In the genomic region with DNA sequence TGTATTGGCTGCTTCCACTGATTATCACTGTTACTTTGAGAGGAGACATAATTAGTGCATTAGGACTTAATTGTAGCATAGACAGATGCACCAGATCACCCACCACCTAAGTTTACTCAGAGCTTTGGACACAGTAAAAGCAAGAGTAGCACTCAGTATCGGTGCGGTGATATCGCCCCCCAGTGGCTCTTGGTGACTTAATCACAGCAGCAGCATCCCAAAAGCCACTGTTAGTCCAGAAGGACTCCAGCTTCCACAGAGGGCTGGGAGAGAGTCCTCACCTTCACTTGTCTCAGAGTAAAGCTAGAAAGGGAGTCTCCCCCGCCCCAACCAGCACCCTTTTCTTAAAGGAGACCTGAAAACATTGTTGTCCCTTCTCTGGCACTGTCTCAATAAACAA, we compare ENCODE assay signal across 9 mouse cellular contexts. TPM values are rescaled to one million over a fixed set of nuclear protein-coding genes. Genes with fewer than 3 reads are reported as not detected.
DNase-seq lines count a peak whose midpoint lies in the region; ATAC-seq and TF ChIP-seq lines count a peak whose summit lies in the region.
"Had no signal": no experiment of that assay in that cellular context is flagged by ENCODE, and none has a peak within 500 bp of the region (broad histone marks: within the 10 kb centered on the region; RNA-seq: fewer than 3 reads in every experiment).

No protein-coding gene starts in this region.

- H3K9me3 ChIP-seq in forebrain, postnatal 0 days (ENCODE audit: low read length) = no peaks in the 10 kb centered on the region
- no peaks in the 10 kb centered on the region for H3K9me3 ChIP-seq in intestine, embryonic 15.5 days
- H3K9me3 ChIP-seq in neural tube, embryonic 14.5 days (ENCODE audit: control insufficient read depth, low read length) = no peaks in the 10 kb centered on the region

- no peak overlapping the region for H3K4me2 ChIP-seq in forebrain, postnatal 0 days (ENCODE audit: low read depth)
- H3K4me2 ChIP-seq in intestine, embryonic 15.5 days (replicated peaks) = no peak overlapping the region
- H3K4me2 ChIP-seq in neural tube, embryonic 14.5 days (ENCODE audit: low read depth, low read length) = no peak overlapping the region

- ATAC-seq in forebrain, postnatal 0 days = peak; percentile 83
- 0 out of 2 replicates have a peak, but pooled peaks have one; percentile 23 for ATAC-seq in intestine, embryonic 15.5 days
- peak; percentile 34; the same call in 1 of the 2 replicates for ATAC-seq in neural tube, embryonic 14.5 days (ENCODE audit: low read depth)

- DNase-seq in urinary bladder, adult 18-20 months (ENCODE audit: low spot score in 2 of 2) = peak; percentile 44 to 54
- no peak for DNase-seq in urinary bladder, postnatal 10 days (ENCODE audit: low spot score)
- DNase-seq in cerebellum, adult 18-20 months = peak; percentile 46 to 47
- peak; percentile 87 for DNase-seq in forebrain, postnatal 0 days
- DNase-seq in left cerebral cortex, postnatal 36 days (ENCODE audit: low spot score in 2 of 2) = peak; percentile 59 to 69
- peak; percentile 40 to 77 for DNase-seq in urinary bladder, postnatal 4 days (ENCODE audit: low spot score in 2 of 2)

- WGBS in forebrain, postnatal 0 days = 3% methylated on average over 4 of the region's 4 CpGs
- 2% methylated on average over 4 of the region's 4 CpGs for WGBS in intestine, embryonic 15.5 days
- 4% methylated on average over 4 of the region's 4 CpGs for WGBS in neural tube, embryonic 14.5 days

- no peak overlapping the region for H3K4me3 ChIP-seq in forebrain, postnatal 0 days (ENCODE audit: low read depth, low read length)
- no peak overlapping the region for H3K4me3 ChIP-seq in intestine, embryonic 15.5 days (replicated peaks)
- H3K4me3 ChIP-seq in neural tube, embryonic 14.5 days (ENCODE audit: low read depth, low read length) = no peak overlapping the region
- H3K4me3 ChIP-seq: erythroblast, embryonic 14.5 days had no signal

- no peak overlapping the region for H3K9ac ChIP-seq in forebrain, postnatal 0 days
- no peak overlapping the region for H3K9ac ChIP-seq in intestine, embryonic 15.5 days
- no peak overlapping the region for H3K9ac ChIP-seq in neural tube, embryonic 14.5 days (replicated peaks; ENCODE audit: low read depth, low read length)

- no peaks in the 10 kb centered on the region for H3K27me3 ChIP-seq in forebrain, postnatal 0 days (ENCODE audit: insufficient read depth, low read length)
- H3K27me3 ChIP-seq in intestine, embryonic 15.5 days (replicated peaks) = no peaks in the 10 kb centered on the region
- H3K27me3 ChIP-seq in neural tube, embryonic 14.5 days (ENCODE audit: control insufficient read depth, insufficient read depth, low read length) = no peaks in the 10 kb centered on the region

- intact Hi-C loops in left cerebral cortex, postnatal 36 days (cut with DNase I) = loop anchor here (2.0 to 5.0 kb wide), 4 partner anchors 76 to 719 kb away; a partner anchor contains a TSS

- peaks cover 4% of the 10 kb centered on the region; the same call in 1 of the 2 replicates for H3K4me1 ChIP-seq in forebrain, postnatal 0 days (ENCODE audit: insufficient read depth)
- 0 out of 2 replicates have a peak, but pooled peaks cover 3% of the 10 kb centered on the region for H3K4me1 ChIP-seq in intestine, embryonic 15.5 days (replicated peaks)
- no peaks in the 10 kb centered on the region for H3K4me1 ChIP-seq in neural tube, embryonic 14.5 days (ENCODE audit: control insufficient read depth, insufficient read depth, low read length)

- no peak overlapping the region for H3K27ac ChIP-seq in forebrain, postnatal 0 days (ENCODE audit: low read depth, low read length)
- H3K27ac ChIP-seq in intestine, embryonic 15.5 days = no peak overlapping the region
- H3K27ac ChIP-seq in neural tube, embryonic 14.5 days (ENCODE audit: low read depth, low read length) = no peak overlapping the region

- TF ChIP-seq CTCF in forebrain, postnatal 0 days (IDR thresholded peaks at IDR 0.05; ENCODE audit: low read depth) = peak; percentile 87

- H3K36me3 ChIP-seq in forebrain, postnatal 0 days (ENCODE audit: insufficient read depth) = no peaks in the 10 kb centered on the region
- no peaks in the 10 kb centered on the region for H3K36me3 ChIP-seq in intestine, embryonic 15.5 days
- H3K36me3 ChIP-seq in neural tube, embryonic 14.5 days (ENCODE audit: control insufficient read depth, insufficient read depth, low read length) = no peaks in the 10 kb centered on the region

RNA-seq across cellular contexts. Expression of a gene that starts 15.7 kb away (rescaled TPM):
- total RNA-seq in forebrain, postnatal 0 days (2014; rRNA removed) = not detected in 2 replicates
- 0.28 TPM in 1 of 2 replicates, not detected in the other for polyA plus RNA-seq in forebrain, postnatal 0 days (2015; fragmentation: Nextera tagmentation; extraction: Ambion mirVana)
- polyA plus RNA-seq in intestine, embryonic 15.5 days (2015; fragmentation: Nextera tagmentation; extraction: Ambion mirVana) = not detected in 2 replicates
- not detected for total RNA-seq in left cerebral cortex, postnatal 36 days (2021)
- not detected in 2 replicates for polyA plus RNA-seq in neural tube, embryonic 14.5 days (2014; fragmentation: Nextera tagmentation; extraction: Ambion mirVana)
- polyA plus RNA-seq: erythroblast, embryonic 14.5 days had no signal

Comparison
In these comparisons a context has a peak if more than half of its experiments do, and no peak if none do; other contexts are left out.
1. ATAC-seq: peak in every context shown above with its lines; median percentile 83 in forebrain, postnatal 0 days; 34 in neural tube, embryonic 14.5 days; 23 in intestine, embryonic 15.5 days.